Mouse (Mus musculus) megakaryocyte, embryonic 14.5 days (primary cell): ENCODE results near the gene Synj2. TPM values are rescaled to one million over a fixed set of nuclear protein-coding genes. Genes with fewer than 3 reads are reported as not detected.

Source experiments
- H3K27me3 ChIP-seq: replicated peaks from 2 replicates; pipeline ENCODE3; 2012; ENCODE audit warnings: inconsistent platforms
- H3K36me3 ChIP-seq: replicated peaks from 2 replicates; pipeline ENCODE3; 2012; ENCODE audit warnings: low read length, inconsistent platforms, mixed read lengths
- H3K4me1 ChIP-seq: 2 replicates; pipeline ENCODE4 v1.6.1; 2012; ENCODE audit warnings: inconsistent platforms
- H3K4me3 ChIP-seq: replicated peaks from 2 replicates; pipeline ENCODE3; 2012; ENCODE audit warnings: moderate library complexity, mild to moderate bottlenecking, inconsistent platforms
- H3K9me3 ChIP-seq: 2 replicates; pipeline ENCODE4 v1.6.1; 2012; ENCODE audit warnings: inconsistent platforms
- FLI1 ChIP-seq: IDR thresholded peaks from 2 replicates; pipeline ENCODE4 v1.6.1; 2012; ENCODE audit warnings: low read length, inconsistent platforms, mixed read lengths
- GATA1 ChIP-seq: IDR thresholded peaks from 3 replicates; pipeline ENCODE4 v1.6.1; 2012; ENCODE audit warnings: mixed read lengths, low read length, inconsistent platforms, borderline replicate concordance
- polyA plus RNA-seq: library from polyadenylated mRNA; stranded (reverse); fragments of >175 nt; gene quantifications from 2 replicates; pipeline ENCODE4 v1.2.3, GENCODE M21; 2012; ENCODE audit warnings: low replicate concordance; ENCODE audit not compliant: insufficient read depth

Gene Synj2
- polyA plus RNA-seq, 1 experiment = 4.1 TPM

GRCm38 (mm10) chr17:6005638-6006471 is 64.8 kb downstream of the Synj2 start:
- TF ChIP-seq FLI1 = no peak
- no peak for TF ChIP-seq GATA1
- Histone ChIP-seq H3K9me3 (no peaks in the 10 kb centered on the region), H3K27me3 (no peaks in the 10 kb centered on the region), H3K36me3 (peaks cover 41% of the 10 kb centered on the region), H3K4me1 (peaks cover 95% of the 10 kb centered on the region), H3K4me3 (peak overlapping the region; percentile 67)

- Histone ChIP-seq H3K4me3 (peak overlapping the region; percentile 80), H3K36me3 (peaks cover 39% of the 10 kb centered on the region), H3K27me3 (no peaks in the 10 kb centered on the region), H3K9me3 (no peaks in the 10 kb centered on the region), H3K4me1 (peaks cover 82% of the 10 kb centered on the region)
- TF ChIP-seq GATA1 = no peak
- TF ChIP-seq FLI1 = no peak
These were observed 66.2 kb downstream of the Synj2 start for GRCm38 (mm10) chr17:6007101-6007780.

GRCm38 (mm10) chr17:6007902-6008301 is 66.8 kb downstream of the Synj2 start:
- no peaks in the 10 kb centered on the region for H3K9me3 ChIP-seq
- H3K27me3 ChIP-seq = no peaks in the 10 kb centered on the region
- H3K4me1 ChIP-seq = peaks cover 75% of the 10 kb centered on the region
- peak overlapping the region; percentile 80 for H3K4me3 ChIP-seq
- peaks cover 37% of the 10 kb centered on the region for H3K36me3 ChIP-seq
- TF ChIP-seq FLI1 (no peak), GATA1 (no peak)

GRCm38 (mm10) chr17:6008590-6008989 is 67.5 kb downstream of the Synj2 start:
- TF ChIP-seq GATA1 (no peak), FLI1 (no peak)
- no peaks in the 10 kb centered on the region for H3K9me3 ChIP-seq
- peak overlapping the region; percentile 80 for H3K4me3 ChIP-seq
- H3K27me3 ChIP-seq = no peaks in the 10 kb centered on the region
- H3K36me3 ChIP-seq = peaks cover 36% of the 10 kb centered on the region
- H3K4me1 ChIP-seq = peaks cover 75% of the 10 kb centered on the region

GRCm38 (mm10) chr17:6009606-6010005 is 68.5 kb downstream of the Synj2 start:
- H3K36me3 ChIP-seq = peaks cover 39% of the 10 kb centered on the region
- no peaks in the 10 kb centered on the region for H3K27me3 ChIP-seq
- no peak overlapping the region for H3K4me3 ChIP-seq
- peaks cover 78% of the 10 kb centered on the region for H3K4me1 ChIP-seq
- TF ChIP-seq GATA1 = no peak
- no peak for TF ChIP-seq FLI1
- no peaks in the 10 kb centered on the region for H3K9me3 ChIP-seq

- Histone ChIP-seq H3K4me3 (no peak overlapping the region), H3K36me3 (peaks cover 60% of the 10 kb centered on the region), H3K27me3 (no peaks in the 10 kb centered on the region), H3K9me3 (no peaks in the 10 kb centered on the region), H3K4me1 (peaks cover 78% of the 10 kb centered on the region)
- TF ChIP-seq GATA1 = no peak
These were observed 72.0 kb downstream of the Synj2 start for GRCm38 (mm10) chr17:6013079-6013478.

GRCm38 (mm10) chr17:6014985-6015384 is 73.9 kb downstream of the Synj2 start:
- no peaks in the 10 kb centered on the region for H3K27me3 ChIP-seq
- no peaks in the 10 kb centered on the region for H3K9me3 ChIP-seq
- H3K36me3 ChIP-seq = peaks cover 66% of the 10 kb centered on the region
- no peak for TF ChIP-seq FLI1
- no peak for TF ChIP-seq GATA1
- peaks cover 78% of the 10 kb centered on the region for H3K4me1 ChIP-seq
- peak overlapping the region; percentile 31 for H3K4me3 ChIP-seq

GRCm38 (mm10) chr17:6016213-6016780 is 75.2 kb downstream of the Synj2 start:
- H3K4me1 ChIP-seq = peaks cover 81% of the 10 kb centered on the region
- TF ChIP-seq GATA1 (no peak), FLI1 (no peak)
- H3K4me3 ChIP-seq = peak overlapping the region; percentile 79
- peaks cover 59% of the 10 kb centered on the region for H3K36me3 ChIP-seq
- no peaks in the 10 kb centered on the region for H3K9me3 ChIP-seq
- no peaks in the 10 kb centered on the region for H3K27me3 ChIP-seq

GRCm38 (mm10) chr17:6017268-6017667 is 76.2 kb downstream of the Synj2 start:
- peak overlapping the region; percentile 46 for H3K4me3 ChIP-seq
- H3K36me3 ChIP-seq = peaks cover 65% of the 10 kb centered on the region
- no peaks in the 10 kb centered on the region for H3K9me3 ChIP-seq
- H3K4me1 ChIP-seq = peaks cover 84% of the 10 kb centered on the region
- TF ChIP-seq FLI1 (no peak), GATA1 (no peak)
- no peaks in the 10 kb centered on the region for H3K27me3 ChIP-seq

- H3K36me3 ChIP-seq = peaks cover 67% of the 10 kb centered on the region
- H3K4me1 ChIP-seq = peaks cover 80% of the 10 kb centered on the region
- H3K9me3 ChIP-seq = no peaks in the 10 kb centered on the region
- no peaks in the 10 kb centered on the region for H3K27me3 ChIP-seq
- TF ChIP-seq GATA1 (no peak), FLI1 (no peak)
- no peak overlapping the region for H3K4me3 ChIP-seq
These were observed 77.3 kb downstream of the Synj2 start for GRCm38 (mm10) chr17:6018348-6018747.
